Comparison of ENCODE assay signal across 12 mouse cellular contexts in the genomic region with DNA sequence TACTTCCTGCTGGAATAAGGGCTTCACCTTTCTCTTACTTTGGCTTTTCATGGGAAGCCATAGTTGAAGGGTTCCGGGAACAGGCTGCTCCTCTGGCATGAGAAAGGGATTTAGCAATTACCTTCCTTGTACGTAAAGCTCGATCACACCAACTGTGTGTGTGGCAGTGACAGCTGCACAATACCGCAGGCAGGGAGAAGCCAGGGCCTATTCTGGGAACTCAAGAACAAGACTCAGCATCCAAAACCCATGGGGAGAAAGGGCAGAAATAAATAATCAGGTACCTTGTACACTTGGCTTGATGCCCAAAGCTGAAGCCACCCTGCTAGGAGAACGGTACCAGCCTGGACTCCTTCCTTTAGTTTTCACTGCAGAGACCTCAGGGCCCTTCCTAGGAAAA.
DNase-seq lines count a peak whose midpoint lies in the region; ATAC-seq and TF ChIP-seq lines count a peak whose summit lies in the region.
"Had no signal": no experiment of that assay in that cellular context is flagged by ENCODE, and none has a peak within 500 bp of the region (broad histone marks: within the 10 kb centered on the region; RNA-seq: fewer than 3 reads in every experiment).

No protein-coding gene starts in this region.

- WGBS in hindbrain, embryonic 13.5 days: 61% methylated on average over 5 of the region's 5 CpGs
- 88% methylated on average over 5 of the region's 5 CpGs for WGBS in hindbrain, embryonic 11.5 days
- 79% methylated on average over 5 of the region's 5 CpGs for whole genome bisulfite sequencing in lung, postnatal 0 days
- 30% methylated on average over 5 of the region's 5 CpGs for WGBS in olfactory bulb, adult 2 months

- H3K9ac ChIP-seq in hindbrain, embryonic 13.5 days: no peak overlapping the region
- no peak overlapping the region for H3K9ac ChIP-seq in hindbrain, embryonic 11.5 days (ENCODE audit: low read depth, low read length)
- H3K9ac ChIP-seq in lung, postnatal 0 days (replicated peaks; ENCODE audit: low read depth): no peak overlapping the region
- H3K9ac ChIP-seq: midbrain, embryonic 12.5 days; neural tube, embryonic 15.5 days had no signal

- H3K27me3 ChIP-seq in hindbrain, embryonic 13.5 days: no peaks in the 10 kb centered on the region
- H3K27me3 ChIP-seq in hindbrain, embryonic 11.5 days (ENCODE audit: control insufficient read depth, insufficient read depth, low read length): no peaks in the 10 kb centered on the region
- no peaks in the 10 kb centered on the region for H3K27me3 ChIP-seq in lung, postnatal 0 days (replicated peaks; ENCODE audit: insufficient read depth, low read length)
- H3K27me3 ChIP-seq: midbrain, embryonic 12.5 days; neural tube, embryonic 15.5 days had no signal

- peaks cover 25% of the 10 kb centered on the region for H3K4me1 ChIP-seq in hindbrain, embryonic 13.5 days (replicated peaks)
- no peaks in the 10 kb centered on the region for H3K4me1 ChIP-seq in hindbrain, embryonic 11.5 days (replicated peaks; ENCODE audit: control insufficient read depth, insufficient read depth, low read length)
- H3K4me1 ChIP-seq in lung, postnatal 0 days (ENCODE audit: insufficient read depth, low read depth, low read length): no peaks in the 10 kb centered on the region
- H3K4me1 ChIP-seq in olfactory bulb, adult 2 months (ENCODE audit: control insufficient read depth, insufficient read depth, low read length): peaks cover 9% of the 10 kb centered on the region

- TF ChIP-seq POLR2A in olfactory bulb, adult 2 months (IDR thresholded peaks at IDR 0.05; ENCODE audit: insufficient read depth, low read depth, low read length): no peak

- H3K36me3 ChIP-seq in hindbrain, embryonic 13.5 days: peaks cover 43% of the 10 kb centered on the region
- 0 out of 2 replicates have a peak, but pooled peaks cover 3% of the 10 kb centered on the region for H3K36me3 ChIP-seq in hindbrain, embryonic 11.5 days (ENCODE audit: control insufficient read depth, insufficient read depth, low read length)
- H3K36me3 ChIP-seq in lung, postnatal 0 days (ENCODE audit: insufficient read depth, low read length): peaks cover 6% of the 10 kb centered on the region; the same call in 1 of the 2 replicates

- no peak overlapping the region for H3K4me3 ChIP-seq in hindbrain, embryonic 13.5 days
- no peak overlapping the region for H3K4me3 ChIP-seq in hindbrain, embryonic 11.5 days (ENCODE audit: low read depth, low read length)
- no peak overlapping the region for H3K4me3 ChIP-seq in lung, postnatal 0 days (ENCODE audit: low read depth, low read length)
- no peak overlapping the region for H3K4me3 ChIP-seq in olfactory bulb, adult 2 months (ENCODE audit: insufficient read depth, low read depth, low read length)
- H3K4me3 ChIP-seq: midbrain, embryonic 12.5 days; neural tube, embryonic 15.5 days had no signal

- ATAC-seq in hindbrain, embryonic 13.5 days (ENCODE audit: low FRiP score): no peak
- no peak for ATAC-seq in hindbrain, embryonic 11.5 days (ENCODE audit: low FRiP score)
- ATAC-seq in lung, postnatal 0 days: no peak

- DNase-seq in hindbrain, embryonic 11.5 days (ENCODE audit: low spot score): no peak
- peak; percentile 15 for DNase-seq in lung, postnatal 0 days (ENCODE audit: low spot score)
- no peak for DNase-seq in lung, postnatal 14 days
- peak; percentile 71 for DNase-seq in cerebellum, adult 8-10 months
- DNase-seq in layer of hippocampus, postnatal 25 days (ENCODE audit: extremely low spot score in 1 of 2, low spot score in 1 of 2): no peak
- DNase-seq: heart, postnatal 10 days; lung, adult 2 months; right cerebral cortex, postnatal 14 days had no signal

- H3K27ac ChIP-seq in hindbrain, embryonic 13.5 days: peak overlapping the region; percentile 32; the same call in 1 of the 2 replicates
- H3K27ac ChIP-seq in hindbrain, embryonic 11.5 days (ENCODE audit: low read depth, low read length): no peak overlapping the region
- H3K27ac ChIP-seq in lung, postnatal 0 days (ENCODE audit: low read length): no peak overlapping the region
- peak overlapping the region; percentile 18; the same call in 1 of the 2 replicates for H3K27ac ChIP-seq in olfactory bulb, adult 2 months (ENCODE audit: insufficient read depth, low read depth, low read length)
- H3K27ac ChIP-seq: midbrain, embryonic 12.5 days had no signal

- no peak overlapping the region for H3K4me2 ChIP-seq in hindbrain, embryonic 13.5 days
- H3K4me2 ChIP-seq in hindbrain, embryonic 11.5 days (replicated peaks; ENCODE audit: low read depth, low read length): no peak overlapping the region
- no peak overlapping the region for H3K4me2 ChIP-seq in lung, postnatal 0 days (replicated peaks; ENCODE audit: low read depth, low read length)
- H3K4me2 ChIP-seq: midbrain, embryonic 12.5 days; neural tube, embryonic 15.5 days had no signal

- no peaks in the 10 kb centered on the region for H3K9me3 ChIP-seq in hindbrain, embryonic 13.5 days
- H3K9me3 ChIP-seq in hindbrain, embryonic 11.5 days (ENCODE audit: control insufficient read depth, low read length): no peaks in the 10 kb centered on the region
- no peaks in the 10 kb centered on the region for H3K9me3 ChIP-seq in lung, postnatal 0 days (ENCODE audit: low read length)
- H3K9me3 ChIP-seq: midbrain, embryonic 12.5 days; neural tube, embryonic 15.5 days had no signal

- TF ChIP-seq EP300 in lung, postnatal 0 days (IDR thresholded peaks at IDR 0.05): no peak

- TF ChIP-seq CTCF in lung, postnatal 0 days (IDR thresholded peaks at IDR 0.05): no peak
- TF ChIP-seq CTCF in olfactory bulb, adult 2 months (IDR thresholded peaks at IDR 0.05; ENCODE audit: insufficient read depth, low read depth, low read length): no peak

Comparison
In these comparisons a context has a peak if more than half of its experiments do, and no peak if none do; other contexts are left out.
1. H3K27ac ChIP-seq: peak in hindbrain, embryonic 13.5 days (single experiment) and olfactory bulb, adult 2 months (single experiment); none in hindbrain, embryonic 11.5 days (single experiment) and lung, postnatal 0 days (single experiment).
2. DNase-seq: peak in lung, postnatal 0 days (single experiment) and cerebellum, adult 8-10 months (single experiment); none in hindbrain, embryonic 11.5 days (single experiment), lung, postnatal 14 days (single experiment) and layer of hippocampus, postnatal 25 days (0 of 2).